Mouse (Mus musculus) spleen, adult 2 months (tissue): Measurements from ENCODE around the gene Msantd2. TPM values are rescaled to one million over a fixed set of nuclear protein-coding genes. Genes with fewer than 3 reads are reported as not detected.

Experiments used
- DNase-seq, 2 experiments: peaks; one replicate each; pipeline versions ENCODE4 v3.0.0 to v3.0.0-alpha.2; 2012 to 2021; ENCODE audit warnings: low spot score in 2 of 2, low read depth in 1 of 2
- H3K27ac ChIP-seq: fragments of 200-500 bp; 2 replicates; pipeline ENCODE4 v1.5.1; 2012; ENCODE audit warnings: low read length, inconsistent platforms; ENCODE audit not compliant: insufficient read depth
- H3K27me3 ChIP-seq: fragments of 200-500 bp; 2 replicates; pipeline ENCODE4 v1.6.1; 2012; ENCODE audit warnings: mild to moderate bottlenecking, moderate library complexity, low read length, inconsistent platforms; ENCODE audit not compliant: control insufficient read depth, insufficient read depth
- H3K36me3 ChIP-seq: fragments of 200-500 bp; 2 replicates; pipeline ENCODE4 v1.6.1; 2012; ENCODE audit warnings: mild to moderate bottlenecking, low read length, inconsistent platforms; ENCODE audit not compliant: control insufficient read depth, insufficient read depth
- H3K4me1 ChIP-seq: fragments of 200-500 bp; 2 replicates; pipeline ENCODE4 v1.6.1; 2011; ENCODE audit warnings: inconsistent platforms; ENCODE audit not compliant: control insufficient read depth, insufficient read depth, insufficient read length
- H3K4me3 ChIP-seq: fragments of 200-500 bp; 2 replicates; pipeline ENCODE4 v1.5.1; 2011; ENCODE audit warnings: mild to moderate bottlenecking, inconsistent platforms; ENCODE audit not compliant: insufficient read depth, insufficient read length; ENCODE audit errors: extremely low read depth
- CTCF ChIP-seq: fragments of 200-500 bp; IDR thresholded peaks from 2 replicates; pipeline ENCODE4 v1.5.1; 2011; ENCODE audit warnings: mild to moderate bottlenecking, inconsistent platforms; ENCODE audit not compliant: insufficient read depth, insufficient read length, insufficient replicate concordance; ENCODE audit errors: extremely low read depth
- POLR2A ChIP-seq: fragments of 200-500 bp; IDR thresholded peaks from 2 replicates; pipeline ENCODE4 v1.6.1; 2011; ENCODE audit warnings: low read depth, low read length, inconsistent platforms
- WGBS: fragments of 180-500 bp; shearing (Covaris S2); methylation state at CpG from one replicate; pipeline ENCODE4 v1.1.7; 2018; 5-methylcytosine and 5-hydroxymethylcytosine counted together
- polyA plus RNA-seq: library from polyadenylated mRNA; depleted of rRNA; stranded (reverse); fragments of >200 nt; gene quantifications from 2 replicates; pipeline ENCODE4 v1.2.3, GENCODE M21; 2012

Msantd2 gene
- polyA plus RNA-seq, 1 experiment: 18.6 TPM

DNA sequence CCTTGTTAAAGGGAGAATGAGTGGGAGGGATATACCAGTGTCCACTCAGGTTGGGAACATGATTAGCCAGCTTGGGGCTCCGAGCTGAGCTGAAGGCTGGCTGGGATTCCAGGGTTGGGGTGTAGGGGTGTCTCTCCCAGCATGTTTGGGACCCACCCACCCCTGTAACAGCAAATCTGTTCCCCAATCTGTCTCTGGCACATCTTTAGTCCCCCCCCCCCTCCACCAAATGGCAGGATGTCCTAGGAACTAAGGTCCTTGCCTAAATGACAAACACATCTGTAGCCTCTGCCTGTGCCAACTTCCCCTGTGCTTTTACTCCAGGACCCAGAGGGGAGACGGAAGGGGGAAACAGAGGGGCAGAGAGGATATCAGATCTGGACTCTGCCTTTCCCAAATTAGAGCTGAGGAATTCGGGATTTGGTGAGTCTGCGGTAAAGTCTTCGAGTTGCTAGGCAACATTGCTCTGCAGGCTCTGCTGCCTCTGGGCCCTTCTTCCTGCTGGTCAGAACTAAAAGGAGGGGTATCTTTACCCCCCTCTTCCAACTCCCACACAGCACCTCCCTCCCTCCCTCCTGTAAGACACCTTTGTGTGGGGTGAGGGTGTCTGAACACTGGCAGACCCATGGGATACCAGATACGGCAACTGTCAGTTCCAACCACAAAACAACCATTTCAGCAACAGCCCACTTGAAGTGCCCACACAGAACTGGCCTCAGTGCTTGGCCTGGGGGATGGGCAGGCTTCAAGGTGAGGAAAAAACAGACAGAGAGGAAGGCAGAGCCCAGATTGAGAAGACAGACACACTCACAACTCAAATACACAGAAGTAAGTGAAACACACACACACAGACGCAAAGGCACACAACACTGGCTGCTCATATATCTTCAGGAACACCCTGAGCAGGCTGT, 66.0 kb downstream of the Msantd2 start, which contains the start of gene Siae:
TSS of gene Siae (plus strand) at position 861 of the 911 bp plus-strand sequence.
- DNase-seq: no peak
- Histone ChIP-seq H3K27ac (no peak within 1 kb of the TSS), H3K4me1 (peaks cover 20% of the 10 kb centered on the region), H3K27me3 (peaks cover 6% of the 10 kb centered on the region; the same call in 1 of the 2 replicates), H3K4me3 (no peak within 1 kb of the TSS), H3K36me3 (no peaks in the 10 kb centered on the region)
- WGBS: 31% methylated on average over 7 of the region's 7 CpGs
- TF ChIP-seq CTCF: no peak
- TF ChIP-seq POLR2A: no peak

DNA sequence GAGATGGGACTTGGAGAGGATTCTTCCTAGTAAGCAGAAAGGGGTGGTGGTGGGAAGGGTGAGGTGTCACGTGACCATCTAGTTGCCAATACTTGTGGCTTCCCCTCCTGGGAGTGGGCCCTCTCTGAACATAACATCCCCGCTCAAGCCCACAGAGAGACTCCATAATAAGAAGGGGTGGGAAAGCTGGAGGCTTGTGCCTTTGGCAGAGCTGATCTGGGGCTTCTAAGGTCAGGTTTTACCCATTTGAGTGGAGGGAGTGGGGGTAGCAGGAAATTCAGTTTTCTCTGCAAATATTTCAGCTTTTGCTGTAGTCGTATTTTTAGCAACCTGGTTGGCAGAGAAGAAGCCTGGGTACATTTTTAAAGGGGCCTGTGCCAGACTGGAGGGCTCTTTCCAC, 67.2 kb downstream of the Msantd2 start:
- H3K27me3 ChIP-seq: 0 out of 2 replicates have a peak, but pooled peaks cover 4% of the 10 kb centered on the region
- no peak for DNase-seq
- no peaks in the 10 kb centered on the region for H3K36me3 ChIP-seq
- H3K4me3 ChIP-seq: no peak overlapping the region
- peaks cover 20% of the 10 kb centered on the region for H3K4me1 ChIP-seq
- no peak overlapping the region for H3K27ac ChIP-seq
- 42% methylated on average over 3 of the region's 3 CpGs for WGBS
- no peak for TF ChIP-seq CTCF
- no peak for TF ChIP-seq POLR2A

DNA sequence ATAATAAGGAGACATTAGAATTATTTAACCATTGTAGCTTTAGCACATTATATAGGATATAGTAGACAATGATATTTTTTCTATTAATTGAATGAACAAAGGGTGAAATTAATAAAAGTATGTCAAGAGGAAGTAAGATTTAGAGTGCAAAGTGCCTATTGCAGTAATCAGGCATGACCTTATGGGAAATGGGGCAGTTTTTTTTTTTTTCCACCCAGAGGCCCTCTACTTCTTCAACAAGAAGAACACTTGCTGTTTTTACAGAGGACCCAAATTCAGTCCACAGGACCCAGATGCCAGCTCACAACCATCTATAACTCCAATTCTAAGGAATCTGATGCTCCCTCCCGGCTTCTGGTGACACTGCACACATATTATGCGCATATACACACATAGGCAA, 71.5 kb downstream of the Msantd2 start:
- Histone ChIP-seq H3K27ac (no peak overlapping the region), H3K27me3 (no peaks in the 10 kb centered on the region), H3K4me1 (no peaks in the 10 kb centered on the region), H3K4me3 (no peak overlapping the region), H3K36me3 (no peaks in the 10 kb centered on the region)
- WGBS: 94% methylated on average over 2 of the region's 2 CpGs
- DNase-seq: no peak
- no peak for TF ChIP-seq POLR2A
- TF ChIP-seq CTCF: no peak

DNA sequence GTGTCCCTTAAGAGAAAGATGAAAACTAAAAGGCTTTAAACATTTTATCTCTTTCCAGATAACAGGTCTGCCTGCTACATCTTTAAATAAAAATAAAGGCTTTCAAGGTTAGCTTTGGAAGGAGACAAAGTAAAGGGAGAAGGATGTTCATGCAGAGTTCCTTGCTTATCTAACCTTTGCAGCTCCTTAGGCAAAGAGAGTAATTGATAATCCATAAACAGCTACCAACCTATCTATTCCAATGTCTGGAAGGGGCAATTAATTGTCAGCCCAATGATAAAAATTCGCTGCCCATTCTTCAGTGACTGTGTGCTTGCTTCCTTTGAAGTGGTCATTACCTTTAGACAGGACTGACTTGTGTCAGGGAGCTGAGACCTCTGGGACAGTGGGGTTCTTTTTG, 74.7 kb downstream of the Msantd2 start:
- TF ChIP-seq CTCF (no peak), POLR2A (no peak)
- Histone ChIP-seq H3K27me3 (no peaks in the 10 kb centered on the region), H3K4me1 (peaks cover 7% of the 10 kb centered on the region; the same call in 1 of the 2 replicates), H3K36me3 (no peaks in the 10 kb centered on the region), H3K4me3 (no peak overlapping the region), H3K27ac (no peak overlapping the region)
- 83% methylated on average over 1 of the region's 1 CpGs for WGBS
- DNase-seq: no peak

DNA sequence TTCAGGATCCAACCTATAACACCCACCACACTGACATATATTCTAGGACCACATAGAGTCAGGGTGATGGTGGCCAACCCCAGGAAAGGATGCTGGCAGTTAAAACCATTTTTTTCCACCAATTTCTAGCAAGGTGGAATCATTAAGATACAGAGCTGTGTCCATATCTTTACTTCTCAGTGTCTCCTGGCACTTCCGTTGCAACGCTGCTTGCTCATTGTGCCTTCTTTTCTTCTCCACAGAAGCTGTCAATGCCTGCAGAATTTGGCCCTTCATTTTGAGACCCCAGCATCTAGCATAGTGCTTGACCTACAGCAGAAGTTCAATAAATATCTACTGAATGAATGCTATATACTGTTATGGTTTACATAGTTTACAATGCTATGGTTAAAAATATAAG, 77.9 kb downstream of the Msantd2 start:
- Histone ChIP-seq H3K27me3 (no peaks in the 10 kb centered on the region), H3K27ac (no peak overlapping the region), H3K4me1 (peaks cover 7% of the 10 kb centered on the region; the same call in 1 of the 2 replicates), H3K36me3 (no peaks in the 10 kb centered on the region), H3K4me3 (no peak overlapping the region)
- no peak for DNase-seq
- TF ChIP-seq CTCF (no peak), POLR2A (no peak)
- WGBS: 87% methylated on average over 2 of the region's 2 CpGs

DNA sequence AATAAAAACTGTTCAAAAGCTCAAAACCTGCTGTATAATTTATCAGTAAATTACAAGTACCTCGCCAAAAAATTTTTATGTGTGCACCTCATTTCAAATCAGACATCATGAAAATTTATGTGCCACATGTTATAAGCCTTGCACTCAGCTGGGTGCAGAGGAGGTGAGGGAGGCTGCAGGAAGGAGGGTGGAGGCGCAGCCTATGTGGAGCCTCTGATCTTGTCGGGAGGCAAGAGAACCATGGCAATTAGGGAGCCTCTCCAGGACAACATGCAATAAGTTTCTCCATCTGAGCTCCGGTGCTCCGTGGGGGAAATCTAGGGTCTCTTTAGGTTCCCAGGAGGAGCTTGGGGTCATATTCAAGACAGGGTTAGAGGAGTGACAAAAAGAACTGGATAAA, 78.3 kb downstream of the Msantd2 start:
- no peak overlapping the region for H3K4me3 ChIP-seq
- TF ChIP-seq CTCF: no peak
- no peak for TF ChIP-seq POLR2A
- DNase-seq: no peak
- H3K36me3 ChIP-seq: no peaks in the 10 kb centered on the region
- 24% methylated on average over 5 of the region's 5 CpGs for WGBS
- no peaks in the 10 kb centered on the region for H3K27me3 ChIP-seq
- no peak overlapping the region for H3K27ac ChIP-seq
- H3K4me1 ChIP-seq: peaks cover 7% of the 10 kb centered on the region; the same call in 1 of the 2 replicates
